Mouse (Mus musculus): Measurements from ENCODE around the gene Ptprn2.

DNA sequence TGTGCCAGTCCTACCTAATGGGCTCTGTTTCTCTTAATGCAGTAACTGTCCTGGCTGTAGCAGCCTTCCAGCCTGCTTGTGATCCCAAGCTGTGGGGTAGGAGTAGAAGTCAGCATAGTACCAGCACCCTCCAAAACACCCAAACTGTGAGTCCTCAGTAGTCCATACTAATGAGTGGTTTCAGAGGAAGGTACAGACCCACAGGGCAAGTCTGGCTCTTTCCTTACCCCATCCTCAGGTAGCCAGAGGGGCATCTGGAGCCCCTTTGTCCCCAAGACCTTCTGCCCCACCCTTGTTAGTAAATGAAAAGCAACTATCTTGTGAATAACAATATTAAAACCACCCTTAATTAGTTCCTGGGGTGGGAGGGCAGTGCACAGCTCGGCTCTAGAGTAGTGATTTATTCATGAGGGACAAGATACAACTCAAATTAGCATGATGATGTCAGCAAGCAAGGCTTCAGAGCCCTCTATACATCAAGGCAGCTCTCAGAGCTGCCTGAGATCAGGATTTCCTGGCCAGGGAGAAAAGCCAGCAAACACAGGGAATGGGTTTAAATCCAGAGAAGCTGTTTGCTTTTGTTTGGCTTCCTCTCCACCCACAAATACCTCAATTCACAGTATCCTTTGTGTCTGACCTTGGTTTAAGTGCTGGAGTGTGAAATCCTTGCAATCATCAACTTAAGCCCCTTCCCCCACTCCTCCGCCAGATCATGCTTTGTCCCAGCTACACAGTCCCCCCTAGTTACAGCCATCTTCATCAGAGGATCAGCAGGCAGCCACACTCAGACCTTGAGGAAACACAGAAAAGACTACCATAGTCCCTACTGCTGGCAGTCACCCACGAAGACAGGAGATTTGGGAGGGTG is 562.1 kb downstream of the Ptprn2 start:
- TF ChIP-seq CTCF (IDR thresholded peaks at IDR 0.05; ENCODE audit: borderline replicate concordance, extremely low read depth, insufficient read depth, insufficient read length) (no peak), POLR2A (IDR thresholded peaks at IDR 0.05; ENCODE audit: borderline replicate concordance, extremely low read depth, insufficient read depth, insufficient read length, poor library complexity, severe bottlenecking) (no peak)
